Mouse (Mus musculus) testis, adult 2 months (tissue): ENCODE data around the gene Tnpo2.

ENCODE experiments used
- CTCF ChIP-seq: fragments of 200-500 bp; IDR thresholded peaks from 2 replicates; pipeline ENCODE4 v1.5.1; 2012; ENCODE audit warnings: low read depth, mild to moderate bottlenecking, inconsistent platforms, low read length, moderate library complexity; ENCODE audit not compliant: control insufficient read depth, insufficient read depth, insufficient replicate concordance
- POLR2A ChIP-seq: fragments of 200-500 bp; IDR thresholded peaks from 2 replicates; pipeline ENCODE4 v1.6.1; 2012; ENCODE audit warnings: low read depth, mild to moderate bottlenecking, inconsistent platforms, low read length, moderate library complexity; ENCODE audit not compliant: control insufficient read depth

- TF ChIP-seq POLR2A = no peak
- TF ChIP-seq CTCF = no peak
Measured at GRCm38 (mm10) chr8:85036381-85036717, 366 bp upstream of the Tnpo2 start.
